Mouse (Mus musculus) cerebellum, adult 2 months (tissue): ENCODE data around the gene Bco2.

Experiments used
- CTCF ChIP-seq: fragments of 200-500 bp; IDR thresholded peaks from 2 replicates; pipeline ENCODE4 v1.5.1; 2011; ENCODE audit warnings: low read depth, mild to moderate bottlenecking, control low read depth, low read length, moderate library complexity, borderline replicate concordance; ENCODE audit not compliant: insufficient read depth
- POLR2A ChIP-seq: fragments of 200-500 bp; IDR thresholded peaks from 2 replicates; pipeline ENCODE4 v1.6.1; 2011; ENCODE audit warnings: low read length, control low read depth, borderline replicate concordance; ENCODE audit not compliant: insufficient read depth

- no peak for TF ChIP-seq CTCF
- TF ChIP-seq POLR2A = no peak
These were observed 6.0 kb downstream of the Bco2 start for GRCm38 (mm10) chr9:50548936-50549335.
